Mouse (Mus musculus) neural tube, embryonic 11.5 days (tissue): ENCODE results near the gene Fam243. TPM values are rescaled to one million over a fixed set of nuclear protein-coding genes. Genes with fewer than 3 reads are reported as not detected.

ENCODE experiments used
- ATAC-seq: fragments of 200-750 bp; cut with Nextera tagmentation; 2 replicates; pipeline ENCODE4 v1.8.0; 2017; ENCODE audit warnings: moderate number of reproducible peaks, mild to moderate bottlenecking, moderate TSS enrichment, moderate library complexity; ENCODE audit not compliant: insufficient read depth, low FRiP score, low TSS enrichment
- DNase-seq: peaks from one replicate; pipeline ENCODE4 v3.0.0-alpha.2; 2015; ENCODE audit warnings: low spot score
- H3K27ac ChIP-seq: fragments of 300-500 bp; sonication (generic); 2 replicates; pipeline ENCODE4 v1.5.1; 2014; ENCODE audit warnings: low read depth, mild to moderate bottlenecking, low read length
- H3K27me3 ChIP-seq: fragments of 300-500 bp; sonication (generic); 2 replicates; pipeline ENCODE4 v1.6.1; 2014; ENCODE audit warnings: mild to moderate bottlenecking, low read length, mixed read lengths; ENCODE audit not compliant: control insufficient read depth, insufficient read depth
- H3K36me3 ChIP-seq: fragments of 300-500 bp; sonication (generic); 2 replicates; pipeline ENCODE4 v1.6.1; 2014; ENCODE audit warnings: mild to moderate bottlenecking, low read length, moderate library complexity, mixed read lengths; ENCODE audit not compliant: control insufficient read depth, insufficient read depth
- H3K4me1 ChIP-seq: fragments of 300-500 bp; sonication (generic); 2 replicates; pipeline ENCODE4 v1.6.1; 2014; ENCODE audit warnings: low read length, mixed read lengths; ENCODE audit not compliant: control insufficient read depth, insufficient read depth
- H3K4me2 ChIP-seq: fragments of 300-500 bp; sonication (generic); 2 replicates; pipeline ENCODE4 v1.6.1; 2014; ENCODE audit warnings: low read depth, mild to moderate bottlenecking, moderate library complexity
- H3K4me3 ChIP-seq: fragments of 300-500 bp; sonication (generic); 2 replicates; pipeline ENCODE4 v1.5.1; 2014; ENCODE audit warnings: low read depth, low read length
- H3K9ac ChIP-seq: fragments of 300-500 bp; sonication (generic); 2 replicates; pipeline ENCODE4 v1.6.1; 2014; ENCODE audit warnings: mild to moderate bottlenecking, low read length
- H3K9me3 ChIP-seq: fragments of 300-500 bp; sonication (generic); 2 replicates; pipeline ENCODE4 v1.6.1; 2016; ENCODE audit warnings: low read length; ENCODE audit not compliant: control insufficient read depth
- WGBS: fragments of 180-500 bp; shearing (Covaris S2); extraction: QIAGEN DNeasy Blood & Tissue Kit; methylation state at CpG from one replicate; pipeline ENCODE4 v1.1.7; 2014; 5-methylcytosine and 5-hydroxymethylcytosine counted together
- polyA plus RNA-seq: library from polyadenylated mRNA; unstranded; fragments of >200 nt; fragmentation: Nextera tagmentation; extraction: Ambion mirVana; gene quantifications from 2 replicates; pipeline ENCODE4 v1.2.1, GENCODE M21; 2014

Gene Fam243
- polyA plus RNA-seq, 1 experiment from 2014 or later, result not detected

DNA sequence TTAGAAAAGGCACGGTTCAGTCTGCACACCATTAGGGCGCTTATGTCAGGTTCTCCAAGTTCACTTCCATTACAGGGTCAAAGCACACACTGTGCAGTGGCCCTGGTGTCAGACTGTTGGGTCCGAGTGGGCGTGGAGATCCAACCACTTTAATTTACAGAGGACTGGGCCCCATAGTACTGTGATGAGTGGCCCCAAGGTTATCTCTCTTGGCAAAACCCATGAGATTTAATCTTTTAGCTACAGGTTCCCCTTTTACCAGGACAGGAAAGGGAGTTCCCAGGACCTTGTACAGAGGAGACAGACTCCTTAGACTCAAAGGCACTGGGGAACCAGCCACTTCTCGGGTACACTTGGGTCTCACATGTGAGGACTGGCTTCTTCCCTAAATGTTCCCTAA lies 34.1 kb upstream of the Fam243 start:
- Histone ChIP-seq H3K9ac (no peak overlapping the region), H3K4me2 (no peak overlapping the region), H3K27ac (no peak overlapping the region), H3K27me3 (no peaks in the 10 kb centered on the region), H3K4me3 (no peak overlapping the region), H3K36me3 (no peaks in the 10 kb centered on the region), H3K4me1 (no peaks in the 10 kb centered on the region; the same call in 1 of the 2 replicates), H3K9me3 (no peaks in the 10 kb centered on the region)
- ATAC-seq (no peak), DNase-seq (no peak)
- 81% methylated on average over 5 of the region's 5 CpGs for WGBS

DNA sequence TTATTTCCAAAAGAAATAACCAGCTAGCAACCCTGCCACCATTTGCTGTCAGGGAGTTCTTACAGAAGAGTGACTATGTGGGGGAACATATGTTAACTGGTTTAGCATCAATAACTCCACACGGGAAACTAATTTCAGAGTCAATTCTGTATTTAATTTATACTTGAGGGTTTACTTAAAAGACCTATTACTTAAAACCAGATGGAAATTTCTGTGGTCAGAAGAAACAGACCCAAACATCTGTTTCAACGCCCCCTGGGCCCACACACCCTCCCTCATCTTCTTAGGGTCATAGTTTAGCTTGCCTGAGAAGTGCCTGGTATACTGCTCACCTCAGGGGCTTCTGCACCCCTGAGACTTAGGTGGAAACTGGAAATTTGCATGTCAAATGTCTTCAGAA lies 32.7 kb upstream of the Fam243 start:
- DNase-seq, result no peak
- Histone ChIP-seq H3K4me1 (no peaks in the 10 kb centered on the region; the same call in 1 of the 2 replicates), H3K4me2 (no peak overlapping the region), H3K9me3 (no peaks in the 10 kb centered on the region), H3K9ac (no peak overlapping the region), H3K4me3 (no peak overlapping the region), H3K27me3 (no peaks in the 10 kb centered on the region), H3K36me3 (no peaks in the 10 kb centered on the region), H3K27ac (no peak overlapping the region)
- 59% methylated on average over 2 of the region's 2 CpGs for WGBS
- no peak for ATAC-seq

DNA sequence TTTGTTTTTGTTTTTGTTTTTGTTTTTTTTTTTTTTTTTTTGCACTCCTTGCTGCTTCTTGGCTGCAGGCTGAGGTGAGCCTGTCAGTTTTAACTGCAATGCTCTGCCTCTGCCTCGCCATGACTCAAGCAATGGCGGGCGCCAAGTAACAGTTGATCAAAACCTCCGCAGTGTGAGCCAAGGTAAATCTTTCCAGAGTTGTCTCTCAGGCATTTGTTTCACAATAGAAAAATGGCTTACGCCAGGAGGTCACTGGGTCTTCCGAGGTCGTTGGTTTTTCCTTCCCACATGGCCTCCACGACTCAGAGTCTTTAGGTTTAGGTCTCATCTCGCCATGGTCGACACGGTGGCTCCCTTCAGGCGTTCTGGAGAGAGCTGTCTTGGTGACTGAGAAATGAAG lies 32.1 kb upstream of the Fam243 start:
- Histone ChIP-seq H3K27ac (no peak overlapping the region), H3K27me3 (no peaks in the 10 kb centered on the region), H3K9me3 (no peaks in the 10 kb centered on the region), H3K4me3 (no peak overlapping the region), H3K36me3 (no peaks in the 10 kb centered on the region), H3K9ac (no peak overlapping the region), H3K4me1 (no peaks in the 10 kb centered on the region; the same call in 1 of the 2 replicates), H3K4me2 (no peak overlapping the region)
- DNase-seq (no peak), ATAC-seq (no peak)
- 80% methylated on average over 12 of the region's 12 CpGs for WGBS

DNA sequence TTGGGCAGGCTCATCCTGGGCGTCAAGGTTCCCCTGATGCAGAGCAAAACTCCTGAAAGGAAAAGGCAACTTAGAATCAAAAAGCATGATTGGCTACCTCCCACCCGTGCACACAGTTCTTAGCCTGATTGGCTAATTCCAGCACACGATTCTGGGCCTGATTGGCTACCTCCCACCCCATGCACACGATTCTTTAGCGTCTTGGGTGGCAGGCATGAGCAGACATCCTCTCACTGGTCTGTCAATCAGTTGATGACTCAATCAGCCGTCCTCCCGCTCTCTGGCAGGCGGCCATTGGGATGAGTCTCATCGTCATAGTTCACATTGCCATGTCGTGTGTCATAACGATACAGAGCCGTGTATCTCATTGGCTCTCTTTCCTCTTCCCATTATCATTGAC lies 27.7 kb upstream of the Fam243 start:
- Histone ChIP-seq H3K4me2 (no peak overlapping the region), H3K27ac (no peak overlapping the region), H3K36me3 (no peaks in the 10 kb centered on the region), H3K9me3 (no peaks in the 10 kb centered on the region), H3K4me3 (no peak overlapping the region), H3K4me1 (0 out of 2 replicates have a peak, but pooled peaks cover 2% of the 10 kb centered on the region), H3K9ac (no peak overlapping the region), H3K27me3 (no peaks in the 10 kb centered on the region)
- WGBS, result 75% methylated on average over 12 of the region's 12 CpGs
- DNase-seq (no peak), ATAC-seq (no peak)

DNA sequence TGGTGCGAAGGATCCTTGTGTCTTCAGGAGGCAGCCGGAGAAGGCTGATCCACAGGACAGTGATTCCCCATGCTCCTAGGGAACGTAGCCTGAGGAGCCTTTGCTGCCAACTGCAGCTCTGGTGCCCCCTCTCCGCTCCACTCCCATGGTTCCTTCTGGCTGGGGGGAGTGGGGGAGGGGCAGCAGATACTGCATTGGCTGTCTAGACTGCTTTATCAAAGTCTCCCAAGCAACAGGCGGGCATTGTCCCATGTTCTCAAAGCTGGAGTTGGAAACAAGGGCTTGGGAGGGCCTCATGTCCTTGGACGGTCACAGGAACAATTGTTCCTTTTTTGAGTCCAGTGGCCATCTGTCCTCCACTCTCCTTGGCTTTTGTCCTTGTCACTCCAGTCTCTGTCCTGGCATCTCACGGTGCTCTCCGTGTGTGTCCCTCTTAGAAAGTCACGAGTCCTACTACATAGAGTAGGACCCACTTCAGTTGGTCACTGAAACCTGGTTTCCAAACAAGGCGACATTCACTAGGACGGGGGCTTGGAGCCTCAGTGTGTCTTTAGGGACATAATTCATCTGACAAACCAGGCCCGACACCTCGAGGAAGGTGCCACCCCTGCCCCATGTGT lies 25.2 kb upstream of the Fam243 start:
- 0 out of 2 replicates have a peak, but pooled peaks cover 2% of the 10 kb centered on the region for H3K4me1 ChIP-seq
- no peaks in the 10 kb centered on the region for H3K36me3 ChIP-seq
- no peak for ATAC-seq
- no peak overlapping the region for H3K4me3 ChIP-seq
- 0 out of 2 replicates have a peak overlapping the region, but pooled peaks have one; percentile 39 for H3K27ac ChIP-seq
- H3K4me2 ChIP-seq, result no peak overlapping the region
- no peaks in the 10 kb centered on the region for H3K27me3 ChIP-seq
- H3K9me3 ChIP-seq, result no peaks in the 10 kb centered on the region
- 55% methylated on average over 13 of the region's 13 CpGs for WGBS
- peak; percentile 76 for DNase-seq
- H3K9ac ChIP-seq, result no peak overlapping the region; the same call in 1 of the 2 replicates

DNA sequence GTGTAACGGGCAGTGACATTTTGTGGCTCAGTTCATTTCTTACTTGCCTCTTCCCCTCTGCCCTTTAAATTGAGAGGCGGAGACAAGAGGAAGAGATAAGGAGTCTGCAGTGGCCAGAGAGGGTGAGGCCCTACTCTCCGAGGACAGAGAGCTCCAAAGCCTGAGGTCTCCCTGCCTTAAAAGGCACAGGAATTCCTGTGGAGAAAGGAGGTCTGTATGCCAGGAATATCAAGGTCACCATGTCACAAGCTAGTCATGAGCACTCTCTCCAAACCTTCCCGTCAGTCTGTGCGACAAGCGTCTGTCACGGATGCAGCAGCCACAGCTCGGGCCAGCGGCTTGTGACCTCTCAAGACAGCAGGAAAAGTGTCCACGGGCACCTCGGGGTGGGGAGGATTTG lies 23.9 kb upstream of the Fam243 start:
- no peaks in the 10 kb centered on the region for H3K27me3 ChIP-seq
- no peak for ATAC-seq
- no peak overlapping the region for H3K4me2 ChIP-seq
- no peak for DNase-seq
- H3K36me3 ChIP-seq, result no peaks in the 10 kb centered on the region
- no peak overlapping the region for H3K4me3 ChIP-seq
- no peak overlapping the region for H3K9ac ChIP-seq
- H3K27ac ChIP-seq, result no peak overlapping the region
- 0 out of 2 replicates have a peak, but pooled peaks cover 2% of the 10 kb centered on the region for H3K4me1 ChIP-seq
- H3K9me3 ChIP-seq, result no peaks in the 10 kb centered on the region
- 67% methylated on average over 11 of the region's 11 CpGs for WGBS

DNA sequence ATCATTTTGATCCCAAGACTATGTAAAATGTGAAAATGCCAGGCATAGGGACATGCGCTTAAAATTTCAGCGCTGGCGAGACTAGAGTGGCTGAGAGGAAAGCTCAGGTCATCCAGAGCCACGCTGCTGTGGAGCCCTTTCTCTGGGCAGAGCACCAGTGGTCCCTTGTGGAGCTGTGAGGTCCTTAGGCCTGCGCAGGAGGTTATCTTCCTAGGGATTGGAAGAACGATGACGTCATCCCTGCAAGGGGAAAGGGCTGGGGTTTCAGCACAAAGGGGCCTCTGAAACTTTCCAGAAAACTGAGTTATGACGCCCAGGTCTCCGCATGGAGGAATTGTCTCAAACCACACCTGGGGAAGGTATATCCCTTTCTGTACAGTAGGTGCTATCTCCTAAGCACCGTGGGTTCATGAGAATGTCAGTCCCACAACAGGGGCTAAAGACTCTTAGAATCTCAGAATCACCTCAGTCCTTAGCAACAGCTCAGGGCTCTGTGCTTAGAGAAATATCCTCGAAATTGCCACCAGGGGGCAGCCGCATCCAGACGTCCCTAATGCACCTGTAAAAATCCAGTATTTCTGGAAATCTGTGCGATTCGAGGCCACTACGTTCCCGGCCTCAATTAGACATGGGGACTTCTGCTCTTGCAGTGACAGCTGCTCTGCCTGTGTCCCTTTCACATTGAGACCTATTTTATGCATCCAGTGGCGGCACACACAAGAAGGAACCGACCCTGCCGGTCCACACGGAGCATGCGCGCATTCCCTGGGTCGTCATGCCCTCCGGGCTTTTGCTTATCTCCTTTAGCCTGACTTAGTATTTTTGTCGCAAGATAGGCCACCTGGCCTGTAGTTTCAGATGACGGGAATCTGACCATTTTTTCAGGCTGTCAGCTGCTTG lies 19.6 kb upstream of the Fam243 start:
- H3K27ac ChIP-seq, result no peak overlapping the region

DNA sequence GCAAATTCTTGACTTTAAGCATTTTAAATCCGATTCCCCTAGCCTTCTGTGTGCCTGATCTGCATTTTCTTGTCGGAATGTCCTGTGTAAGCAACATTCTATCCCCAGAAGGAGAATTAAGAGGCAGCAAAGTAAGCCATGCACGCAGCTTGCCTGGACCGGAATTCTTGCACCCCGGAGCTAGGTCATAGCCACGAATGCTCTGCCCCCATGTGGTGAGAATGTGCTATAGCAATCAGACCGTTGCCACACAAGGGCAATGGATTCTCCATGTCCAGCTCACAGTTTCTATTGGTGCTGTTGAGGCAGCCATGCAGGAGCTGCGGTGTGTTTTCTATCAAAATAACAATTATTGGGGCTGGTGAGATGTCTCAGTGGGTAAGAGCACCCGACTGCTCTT lies 15.0 kb upstream of the Fam243 start:
- Histone ChIP-seq H3K4me3 (no peak overlapping the region), H3K9me3 (no peaks in the 10 kb centered on the region), H3K4me2 (no peak overlapping the region), H3K27me3 (no peaks in the 10 kb centered on the region), H3K9ac (no peak overlapping the region), H3K4me1 (no peaks in the 10 kb centered on the region), H3K36me3 (no peaks in the 10 kb centered on the region), H3K27ac (no peak overlapping the region)
- WGBS, result 10% methylated on average over 9 of the region's 9 CpGs
- ATAC-seq (no peak; the same call in 1 of the 2 replicates), DNase-seq (peak; percentile 85)

More for the DNA sequence above, 19.6 kb upstream of the Fam243 start:
- Histone ChIP-seq H3K4me2 (peak overlapping the region; percentile 24; the same call in 1 of the 2 replicates), H3K27me3 (no peaks in the 10 kb centered on the region), H3K4me1 (no peaks in the 10 kb centered on the region), H3K36me3 (no peaks in the 10 kb centered on the region), H3K9me3 (no peaks in the 10 kb centered on the region), H3K9ac (no peak overlapping the region), H3K4me3 (0 out of 2 replicates have a peak overlapping the region, but pooled peaks have one; percentile 18)
- ATAC-seq, result peak; percentile 73
- WGBS, result 31% methylated on average over 27 of the region's 27 CpGs
- peak; percentile 80 for DNase-seq
